Mouse (Mus musculus): Measurements from ENCODE around the gene 1190002N15Rik. TPM values are rescaled to one million over a fixed set of nuclear protein-coding genes. Genes with fewer than 3 reads are reported as not detected.
A peak's percentile ranks its signal among the peaks of the same experiment; 100 is the strongest.

The 1190002N15Rik gene
- total and polyA plus RNA-seq, 3 experiments, result 10.8 to 31.7 (median 25.9) TPM

GRCm38 (mm10) chr9:94482215-94482975, 55.5 kb downstream of the 1190002N15Rik start:
- H3K4me3 ChIP-seq, result no peak overlapping the region
- no peaks in the 10 kb centered on the region for H3K27me3 ChIP-seq (ENCODE audit: control insufficient read depth, insufficient read depth, low read length)
- peak in 1 of 2 experiments; percentile 7 for DNase-seq
- no peaks in the 10 kb centered on the region for H3K79me2 ChIP-seq (replicated peaks; ENCODE audit: control insufficient read depth, insufficient read depth, low read length)
- H3K36me3 ChIP-seq (ENCODE audit: control insufficient read depth, insufficient read depth, low read length), result no peaks in the 10 kb centered on the region
- no peaks in the 10 kb centered on the region for H3K4me1 ChIP-seq (ENCODE audit: control insufficient read depth, insufficient read depth, low read length)
- intact Hi-C loops (cut with DNase I), result no loop called here
- H3K27ac ChIP-seq, result no peak overlapping the region
- TF ChIP-seq EP300 (IDR thresholded peaks at IDR 0.05; ENCODE audit: insufficient read depth, low read depth, low read length) (no peak), POLR2A (IDR thresholded peaks at IDR 0.05; ENCODE audit: insufficient read depth, low read depth, low read length) (no peak), CTCF (IDR thresholded peaks at IDR 0.05) (no peak)
- H3K9ac ChIP-seq (ENCODE audit: low read depth, low read length), result no peak overlapping the region
- 72% methylated on average over 10 of the region's 10 CpGs for WGBS

- TF ChIP-seq EP300 (IDR thresholded peaks at IDR 0.05; ENCODE audit: insufficient read depth, low read depth, low read length) (no peak), POLR2A (IDR thresholded peaks at IDR 0.05; ENCODE audit: insufficient read depth, low read depth, low read length) (no peak)
- Histone ChIP-seq H3K27me3 (ENCODE audit: control insufficient read depth, insufficient read depth, low read length) (no peaks in the 10 kb centered on the region), H3K79me2 (replicated peaks; ENCODE audit: control insufficient read depth, insufficient read depth, low read length) (no peaks in the 10 kb centered on the region), H3K9ac (ENCODE audit: low read depth, low read length) (no peak overlapping the region), H3K36me3 (ENCODE audit: control insufficient read depth, insufficient read depth, low read length) (no peaks in the 10 kb centered on the region), H3K4me1 (ENCODE audit: control insufficient read depth, insufficient read depth, low read length) (no peaks in the 10 kb centered on the region), H3K4me3 (no peak overlapping the region), H3K27ac (no peak overlapping the region)
- no peak for DNase-seq
- WGBS, result 86% methylated on average over 16 of the region's 16 CpGs
- intact Hi-C loops (cut with DNase I), result no loop called here
Observed at GRCm38 (mm10) chr9:94481057-94481456, 56.8 kb downstream of the 1190002N15Rik start.

GRCm38 (mm10) chr9:94479382-94479781, 58.5 kb downstream of the 1190002N15Rik start:
- H3K4me1 ChIP-seq (ENCODE audit: control insufficient read depth, insufficient read depth, low read length), result no peaks in the 10 kb centered on the region
- no peak overlapping the region for H3K9ac ChIP-seq (ENCODE audit: low read depth, low read length)
- no peaks in the 10 kb centered on the region for H3K79me2 ChIP-seq (replicated peaks; ENCODE audit: control insufficient read depth, insufficient read depth, low read length)
- TF ChIP-seq EP300 (IDR thresholded peaks at IDR 0.05; ENCODE audit: insufficient read depth, low read depth, low read length), result no peak
- TF ChIP-seq POLR2A (IDR thresholded peaks at IDR 0.05; ENCODE audit: insufficient read depth, low read depth, low read length), result no peak
- TF ChIP-seq CTCF (IDR thresholded peaks at IDR 0.05), result no peak
- no peak overlapping the region for H3K4me3 ChIP-seq
- no peak for DNase-seq
- no peaks in the 10 kb centered on the region for H3K36me3 ChIP-seq (ENCODE audit: control insufficient read depth, insufficient read depth, low read length)
- WGBS, result 87% methylated on average over 6 of the region's 6 CpGs
- no peak overlapping the region for H3K27ac ChIP-seq
- H3K27me3 ChIP-seq (ENCODE audit: control insufficient read depth, insufficient read depth, low read length), result no peaks in the 10 kb centered on the region
- intact Hi-C loops (cut with DNase I), result no loop called here

GRCm38 (mm10) chr9:94478954-94479353, 58.9 kb downstream of the 1190002N15Rik start:
- no peak overlapping the region for H3K9ac ChIP-seq (ENCODE audit: low read depth, low read length)
- no peak overlapping the region for H3K4me3 ChIP-seq
- no peak overlapping the region for H3K27ac ChIP-seq
- no peak for TF ChIP-seq EP300 (IDR thresholded peaks at IDR 0.05; ENCODE audit: insufficient read depth, low read depth, low read length)
- TF ChIP-seq POLR2A (IDR thresholded peaks at IDR 0.05; ENCODE audit: insufficient read depth, low read depth, low read length), result no peak
- no peak for TF ChIP-seq CTCF (IDR thresholded peaks at IDR 0.05)
- no peaks in the 10 kb centered on the region for H3K79me2 ChIP-seq (replicated peaks; ENCODE audit: control insufficient read depth, insufficient read depth, low read length)
- intact Hi-C loops (cut with DNase I), result no loop called here
- H3K27me3 ChIP-seq (ENCODE audit: control insufficient read depth, insufficient read depth, low read length), result no peaks in the 10 kb centered on the region
- H3K4me1 ChIP-seq (ENCODE audit: control insufficient read depth, insufficient read depth, low read length), result no peaks in the 10 kb centered on the region
- WGBS, result 72% methylated on average over 6 of the region's 6 CpGs
- DNase-seq, result no peak
- no peaks in the 10 kb centered on the region for H3K36me3 ChIP-seq (ENCODE audit: control insufficient read depth, insufficient read depth, low read length)

- intact Hi-C loops (cut with DNase I), result no loop called here
- Histone ChIP-seq H3K27ac (no peak overlapping the region), H3K9ac (ENCODE audit: low read depth, low read length) (no peak overlapping the region), H3K79me2 (replicated peaks; ENCODE audit: control insufficient read depth, insufficient read depth, low read length) (no peaks in the 10 kb centered on the region), H3K4me3 (no peak overlapping the region), H3K4me1 (ENCODE audit: control insufficient read depth, insufficient read depth, low read length) (no peaks in the 10 kb centered on the region), H3K36me3 (ENCODE audit: control insufficient read depth, insufficient read depth, low read length) (no peaks in the 10 kb centered on the region), H3K27me3 (ENCODE audit: control insufficient read depth, insufficient read depth, low read length) (no peaks in the 10 kb centered on the region)
- TF ChIP-seq POLR2A (IDR thresholded peaks at IDR 0.05; ENCODE audit: insufficient read depth, low read depth, low read length) (no peak), EP300 (IDR thresholded peaks at IDR 0.05; ENCODE audit: insufficient read depth, low read depth, low read length) (no peak), CTCF (IDR thresholded peaks at IDR 0.05) (no peak)
- DNase-seq, result no peak
- 98% methylated on average over 1 of the region's 1 CpGs for WGBS
Observed at GRCm38 (mm10) chr9:94475973-94476372, 61.9 kb downstream of the 1190002N15Rik start.

GRCm38 (mm10) chr9:94473898-94474297, 64.0 kb downstream of the 1190002N15Rik start:
- Histone ChIP-seq H3K4me1 (ENCODE audit: control insufficient read depth, insufficient read depth, low read length) (no peaks in the 10 kb centered on the region), H3K27me3 (ENCODE audit: control insufficient read depth, insufficient read depth, low read length) (no peaks in the 10 kb centered on the region), H3K79me2 (replicated peaks; ENCODE audit: control insufficient read depth, insufficient read depth, low read length) (no peaks in the 10 kb centered on the region), H3K4me3 (no peak overlapping the region), H3K36me3 (ENCODE audit: control insufficient read depth, insufficient read depth, low read length) (no peaks in the 10 kb centered on the region), H3K9ac (ENCODE audit: low read depth, low read length) (no peak overlapping the region), H3K27ac (no peak overlapping the region)
- intact Hi-C loops (cut with DNase I), result no loop called here
- no peak for DNase-seq
- WGBS, result 87% methylated on average over 7 of the region's 7 CpGs
- no peak for TF ChIP-seq CTCF (IDR thresholded peaks at IDR 0.05)
- TF ChIP-seq EP300 (IDR thresholded peaks at IDR 0.05; ENCODE audit: insufficient read depth, low read depth, low read length), result no peak
- TF ChIP-seq POLR2A (IDR thresholded peaks at IDR 0.05; ENCODE audit: insufficient read depth, low read depth, low read length), result no peak

Data from heart, adult 2 months (tissue).